Mouse (Mus musculus): Measurements from ENCODE around the gene Zswim8. TPM values are rescaled to one million over a fixed set of nuclear protein-coding genes. Genes with fewer than 3 reads are reported as not detected.
A peak's percentile ranks its signal among the peaks of the same experiment; 100 is the strongest.

The Zswim8 gene
- polyA plus RNA-seq, 1 experiment, result 37.0 TPM

DNA sequence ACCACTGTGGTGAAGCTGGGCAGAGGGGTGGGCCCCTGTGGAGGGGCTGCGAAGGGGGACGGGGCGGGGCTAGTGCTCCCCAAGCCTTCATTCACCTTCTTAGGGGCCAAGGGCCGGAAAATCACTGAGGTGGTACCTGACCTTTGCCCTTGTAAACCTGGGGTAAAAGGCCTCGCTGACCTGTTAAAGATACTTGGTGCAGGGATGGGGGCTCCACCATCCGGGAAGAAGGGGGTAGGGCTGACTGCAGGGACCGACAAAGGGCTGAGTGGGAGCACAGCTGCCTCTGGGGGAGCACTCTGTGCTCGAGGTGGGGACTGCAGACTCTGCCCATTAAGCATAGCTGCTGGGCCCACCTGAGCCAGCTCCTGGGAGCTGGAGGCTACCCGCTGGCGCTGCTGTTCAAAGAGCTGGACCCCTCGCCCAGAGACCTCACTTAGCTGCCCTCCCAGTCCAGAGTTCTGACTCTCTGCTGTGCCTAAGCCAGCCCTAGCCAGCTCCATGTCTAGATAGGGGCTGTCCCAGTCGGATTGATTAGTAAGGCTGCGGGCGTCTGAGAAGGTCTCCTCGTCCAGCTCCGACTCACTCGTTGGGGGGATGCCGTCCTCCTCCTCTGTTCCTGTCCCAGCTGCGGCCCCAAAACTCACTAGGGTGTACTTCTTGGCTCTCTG lies 45.6 kb upstream of the Zswim8 start:
- peak overlapping the region; percentile 68 for H3K4me3 ChIP-seq (ENCODE audit: low read depth, low read length)
- peak overlapping the region; percentile 63 for H3K9ac ChIP-seq (ENCODE audit: low read depth, poor library complexity, severe bottlenecking)
- TF ChIP-seq CTCF (IDR thresholded peaks at IDR 0.05; ENCODE audit: low read depth, low read length), result no peak
- no peak for TF ChIP-seq EP300 (IDR thresholded peaks at IDR 0.05; ENCODE audit: insufficient read depth, low read depth, low read length)
- TF ChIP-seq POLR2A (IDR thresholded peaks at IDR 0.05; ENCODE audit: insufficient read depth, low read length), result no peak
- H3K4me1 ChIP-seq (ENCODE audit: control insufficient read depth, insufficient read depth, low read length), result peaks cover 1% of the 10 kb centered on the region
- H3K27ac ChIP-seq (ENCODE audit: insufficient read depth, low read length), result no peak overlapping the region
- no peaks in the 10 kb centered on the region for H3K27me3 ChIP-seq (ENCODE audit: control insufficient read depth, insufficient read depth, low read length, poor library complexity, severe bottlenecking)
- H3K9me3 ChIP-seq (replicated peaks; ENCODE audit: control insufficient read depth, insufficient read depth, low read length, poor library complexity, severe bottlenecking), result no peaks in the 10 kb centered on the region
- no peaks in the 10 kb centered on the region for H3K36me3 ChIP-seq (ENCODE audit: control insufficient read depth, insufficient read depth, low read length, poor library complexity, severe bottlenecking)

DNA sequence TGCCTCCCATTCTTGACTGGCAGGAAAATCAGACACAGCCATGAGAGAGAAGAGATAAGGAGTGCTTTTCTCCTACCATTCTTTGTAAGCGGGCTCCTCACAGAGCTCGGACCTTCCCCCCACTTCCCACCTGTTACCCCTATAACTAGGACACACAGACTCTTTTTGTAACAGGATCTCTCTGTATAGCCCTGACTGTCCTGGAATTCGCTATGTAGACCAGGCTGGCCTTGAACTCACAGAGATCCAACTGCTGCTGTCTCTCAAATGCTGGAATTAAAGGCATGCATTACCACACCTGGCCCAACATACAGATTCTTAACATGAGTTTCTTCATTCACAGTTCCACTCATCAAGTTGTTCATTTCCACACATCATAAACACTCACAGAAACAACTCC lies 44.6 kb upstream of the Zswim8 start:
- Histone ChIP-seq H3K27me3 (ENCODE audit: control insufficient read depth, insufficient read depth, low read length, poor library complexity, severe bottlenecking) (no peaks in the 10 kb centered on the region), H3K36me3 (ENCODE audit: control insufficient read depth, insufficient read depth, low read length, poor library complexity, severe bottlenecking) (no peaks in the 10 kb centered on the region), H3K4me3 (ENCODE audit: low read depth, low read length) (no peak overlapping the region), H3K27ac (ENCODE audit: insufficient read depth, low read length) (no peak overlapping the region), H3K9me3 (replicated peaks; ENCODE audit: control insufficient read depth, insufficient read depth, low read length, poor library complexity, severe bottlenecking) (no peaks in the 10 kb centered on the region), H3K9ac (ENCODE audit: low read depth, poor library complexity, severe bottlenecking) (no peak overlapping the region), H3K4me1 (ENCODE audit: control insufficient read depth, insufficient read depth, low read length) (peaks cover 1% of the 10 kb centered on the region)
- TF ChIP-seq CTCF (IDR thresholded peaks at IDR 0.05; ENCODE audit: low read depth, low read length) (no peak), POLR2A (IDR thresholded peaks at IDR 0.05; ENCODE audit: insufficient read depth, low read length) (no peak), EP300 (IDR thresholded peaks at IDR 0.05; ENCODE audit: insufficient read depth, low read depth, low read length) (no peak)

DNA sequence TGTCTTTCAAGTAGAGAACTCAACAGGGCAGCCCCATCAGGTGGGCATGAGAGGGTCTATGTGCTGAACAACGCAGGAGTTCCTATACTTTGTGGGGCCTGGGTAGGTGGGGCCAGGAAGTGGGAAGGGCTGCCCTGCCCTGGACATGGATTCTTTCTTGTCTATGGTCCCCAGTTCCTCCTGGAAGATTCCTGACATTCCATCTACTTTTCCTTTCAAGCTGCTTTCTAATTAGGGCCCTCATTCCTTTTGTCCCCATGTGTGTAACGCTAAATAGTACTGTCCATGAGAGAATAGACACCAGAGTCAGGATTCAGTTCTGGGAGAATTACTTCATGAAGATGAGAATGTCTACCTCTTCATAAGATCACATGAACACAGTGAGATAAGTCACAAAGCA lies 43.8 kb upstream of the Zswim8 start:
- no peaks in the 10 kb centered on the region for H3K9me3 ChIP-seq (replicated peaks; ENCODE audit: control insufficient read depth, insufficient read depth, low read length, poor library complexity, severe bottlenecking)
- no peak overlapping the region for H3K4me3 ChIP-seq (ENCODE audit: low read depth, low read length)
- TF ChIP-seq CTCF (IDR thresholded peaks at IDR 0.05; ENCODE audit: low read depth, low read length) (no peak), POLR2A (IDR thresholded peaks at IDR 0.05; ENCODE audit: insufficient read depth, low read length) (no peak), EP300 (IDR thresholded peaks at IDR 0.05; ENCODE audit: insufficient read depth, low read depth, low read length) (no peak)
- H3K4me1 ChIP-seq (ENCODE audit: control insufficient read depth, insufficient read depth, low read length), result peaks cover 1% of the 10 kb centered on the region
- H3K27me3 ChIP-seq (ENCODE audit: control insufficient read depth, insufficient read depth, low read length, poor library complexity, severe bottlenecking), result no peaks in the 10 kb centered on the region
- H3K27ac ChIP-seq (ENCODE audit: insufficient read depth, low read length), result 0 out of 2 replicates have a peak overlapping the region, but pooled peaks have one; percentile 4
- no peak overlapping the region for H3K9ac ChIP-seq (ENCODE audit: low read depth, poor library complexity, severe bottlenecking)
- H3K36me3 ChIP-seq (ENCODE audit: control insufficient read depth, insufficient read depth, low read length, poor library complexity, severe bottlenecking), result no peaks in the 10 kb centered on the region

DNA sequence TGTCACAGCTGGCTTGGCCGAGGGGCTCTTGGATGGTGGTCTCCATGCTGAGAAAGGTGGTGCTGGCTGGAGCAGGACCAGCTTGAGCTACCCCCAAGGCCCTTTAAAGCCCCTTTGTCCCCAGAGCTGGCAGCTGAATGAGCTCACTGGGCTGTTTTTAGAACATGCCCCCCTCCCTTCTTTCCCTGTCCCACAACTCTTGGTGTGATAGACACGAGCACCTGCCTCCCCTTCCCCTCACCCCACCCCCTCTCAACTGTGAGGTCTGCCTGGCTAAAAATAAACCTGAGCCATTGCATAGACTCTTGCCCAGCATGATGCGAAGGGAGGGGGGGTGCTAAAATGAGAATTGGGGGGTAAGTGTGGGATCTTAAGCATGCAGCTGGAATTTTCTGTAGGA lies 42.9 kb upstream of the Zswim8 start:
- H3K4me3 ChIP-seq (ENCODE audit: low read depth, low read length), result no peak overlapping the region
- H3K9me3 ChIP-seq (replicated peaks; ENCODE audit: control insufficient read depth, insufficient read depth, low read length, poor library complexity, severe bottlenecking), result no peaks in the 10 kb centered on the region
- H3K9ac ChIP-seq (ENCODE audit: low read depth, poor library complexity, severe bottlenecking), result no peak overlapping the region
- no peaks in the 10 kb centered on the region for H3K36me3 ChIP-seq (ENCODE audit: control insufficient read depth, insufficient read depth, low read length, poor library complexity, severe bottlenecking)
- H3K4me1 ChIP-seq (ENCODE audit: control insufficient read depth, insufficient read depth, low read length), result peaks cover 1% of the 10 kb centered on the region
- no peak for TF ChIP-seq POLR2A (IDR thresholded peaks at IDR 0.05; ENCODE audit: insufficient read depth, low read length)
- no peak for TF ChIP-seq EP300 (IDR thresholded peaks at IDR 0.05; ENCODE audit: insufficient read depth, low read depth, low read length)
- TF ChIP-seq CTCF (IDR thresholded peaks at IDR 0.05; ENCODE audit: low read depth, low read length), result no peak
- no peaks in the 10 kb centered on the region for H3K27me3 ChIP-seq (ENCODE audit: control insufficient read depth, insufficient read depth, low read length, poor library complexity, severe bottlenecking)
- H3K27ac ChIP-seq (ENCODE audit: insufficient read depth, low read length), result no peak overlapping the region

DNA sequence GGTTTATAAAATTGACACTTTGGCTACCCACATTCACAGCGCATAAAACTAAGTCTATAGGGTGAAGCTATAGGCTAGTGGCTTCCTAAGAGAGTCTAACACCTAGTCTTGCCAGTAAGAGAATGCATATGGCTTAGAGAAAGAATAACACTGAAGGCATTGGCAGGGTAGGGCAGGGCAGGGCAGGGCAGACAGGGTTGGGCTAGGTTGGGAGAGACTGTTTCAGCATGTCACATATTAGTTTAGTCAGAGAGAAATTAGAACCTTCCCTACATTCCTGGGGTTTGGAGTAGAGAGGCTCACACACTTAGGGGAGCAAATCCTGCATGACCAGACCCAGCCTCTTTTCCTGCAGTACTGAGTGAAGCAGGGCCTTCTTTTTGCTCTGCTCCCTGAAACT lies 39.9 kb upstream of the Zswim8 start:
- peaks cover 1% of the 10 kb centered on the region for H3K4me1 ChIP-seq (ENCODE audit: control insufficient read depth, insufficient read depth, low read length)
- no peaks in the 10 kb centered on the region for H3K9me3 ChIP-seq (replicated peaks; ENCODE audit: control insufficient read depth, insufficient read depth, low read length, poor library complexity, severe bottlenecking)
- H3K27me3 ChIP-seq (ENCODE audit: control insufficient read depth, insufficient read depth, low read length, poor library complexity, severe bottlenecking), result no peaks in the 10 kb centered on the region
- H3K9ac ChIP-seq (ENCODE audit: low read depth, poor library complexity, severe bottlenecking), result no peak overlapping the region
- H3K27ac ChIP-seq (ENCODE audit: insufficient read depth, low read length), result no peak overlapping the region
- TF ChIP-seq EP300 (IDR thresholded peaks at IDR 0.05; ENCODE audit: insufficient read depth, low read depth, low read length) (no peak), CTCF (IDR thresholded peaks at IDR 0.05; ENCODE audit: low read depth, low read length) (no peak), POLR2A (IDR thresholded peaks at IDR 0.05; ENCODE audit: insufficient read depth, low read length) (no peak)
- H3K36me3 ChIP-seq (ENCODE audit: control insufficient read depth, insufficient read depth, low read length, poor library complexity, severe bottlenecking), result no peaks in the 10 kb centered on the region
- no peak overlapping the region for H3K4me3 ChIP-seq (ENCODE audit: low read depth, low read length)

DNA sequence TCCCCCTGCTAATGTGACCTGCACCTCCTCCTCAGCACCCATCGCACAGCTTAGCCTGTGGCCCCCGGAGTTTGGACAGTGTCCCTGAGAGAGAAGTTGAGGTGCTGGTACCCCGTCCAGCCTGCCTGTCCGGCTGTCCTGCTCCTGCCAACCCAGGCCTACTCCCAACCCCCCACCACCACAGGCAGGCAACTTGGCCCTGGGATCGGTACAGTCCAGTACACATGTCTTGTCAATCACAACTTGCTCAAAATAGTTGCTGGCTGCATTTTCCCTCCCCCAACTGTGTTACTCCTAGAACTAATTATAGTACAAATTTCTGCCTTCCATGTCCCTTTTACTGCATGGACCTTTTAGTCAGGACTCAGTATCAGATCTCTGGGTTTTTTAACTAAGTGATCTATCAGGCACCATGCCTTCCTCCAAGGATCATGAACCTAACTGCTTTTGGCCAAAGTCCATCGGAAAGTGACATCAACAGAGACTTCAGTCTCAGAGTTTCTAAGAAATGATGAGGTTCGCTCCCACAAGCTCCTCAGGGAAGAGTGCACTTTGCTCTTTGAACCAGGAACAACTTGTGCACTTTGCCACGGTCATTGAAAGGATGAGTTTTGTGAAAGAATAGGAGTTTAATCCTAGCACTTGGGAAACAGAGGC lies 39.1 kb upstream of the Zswim8 start, which contains the start of gene Synpo2l:
TSS of gene Synpo2l (minus strand) at position 201 of the 657 bp plus-strand sequence.
- no peaks in the 10 kb centered on the region for H3K36me3 ChIP-seq (ENCODE audit: control insufficient read depth, insufficient read depth, low read length, poor library complexity, severe bottlenecking)
- peaks cover 1% of the 10 kb centered on the region for H3K4me1 ChIP-seq (ENCODE audit: control insufficient read depth, insufficient read depth, low read length)
- no peak for TF ChIP-seq POLR2A (IDR thresholded peaks at IDR 0.05; ENCODE audit: insufficient read depth, low read length)
- TF ChIP-seq CTCF (IDR thresholded peaks at IDR 0.05; ENCODE audit: low read depth, low read length), result no peak
- no peak for TF ChIP-seq EP300 (IDR thresholded peaks at IDR 0.05; ENCODE audit: insufficient read depth, low read depth, low read length)
- no peak within 1 kb of the TSS for H3K4me3 ChIP-seq (ENCODE audit: low read depth, low read length)
- no peak within 1 kb of the TSS for H3K27ac ChIP-seq (ENCODE audit: insufficient read depth, low read length)
- H3K9me3 ChIP-seq (replicated peaks; ENCODE audit: control insufficient read depth, insufficient read depth, low read length, poor library complexity, severe bottlenecking), result no peaks in the 10 kb centered on the region
- no peak within 1 kb of the TSS for H3K9ac ChIP-seq (ENCODE audit: low read depth, poor library complexity, severe bottlenecking)
- H3K27me3 ChIP-seq (ENCODE audit: control insufficient read depth, insufficient read depth, low read length, poor library complexity, severe bottlenecking), result no peaks in the 10 kb centered on the region
